Mouse (Mus musculus): ENCODE measurements around the gene N4bp2. TPM values are rescaled to one million over a fixed set of nuclear protein-coding genes. Genes with fewer than 3 reads are reported as not detected.
"Not testable (repeated sequence)": the region's sequence is repeated elsewhere in the genome, so short reads cannot be mapped to it uniquely, and the experiment has no call there.

The N4bp2 gene
- polyA plus RNA-seq, 1 experiment = 9.7 TPM

DNA sequence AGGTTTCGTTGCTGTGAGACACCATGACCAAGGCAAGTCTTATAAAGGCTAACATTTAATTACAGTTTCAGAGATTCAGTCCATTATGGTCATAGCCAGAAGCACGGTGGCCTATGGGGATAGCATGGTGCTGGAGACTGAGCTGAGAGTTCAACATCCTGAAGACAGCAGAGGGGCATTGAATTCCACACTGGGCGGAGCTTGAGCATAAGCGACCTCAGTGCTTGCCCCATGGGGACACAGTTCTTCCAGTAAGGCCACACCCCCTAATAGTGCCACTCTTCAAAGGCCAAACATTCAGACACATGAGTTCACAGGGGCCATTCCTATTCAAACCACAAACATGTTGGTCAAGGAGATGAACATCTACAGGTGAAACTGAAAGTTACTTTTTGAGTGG lies 12.8 kb downstream of the N4bp2 start:
- Histone ChIP-seq H3K4me3 (ENCODE audit: control insufficient read depth, low read depth, low read length) (no peak overlapping the region), H3K27ac (ENCODE audit: control insufficient read depth, insufficient read depth, low read depth, low read length) (no peak overlapping the region), H3K36me3 (ENCODE audit: control insufficient read depth, insufficient read depth, low read length) (no peaks in the 10 kb centered on the region; the same call in 1 of the 2 replicates), H3K4me1 (ENCODE audit: control insufficient read depth, insufficient read depth, low read length) (no peaks in the 10 kb centered on the region), H3K27me3 (ENCODE audit: control insufficient read depth, insufficient read depth, low read length) (no peaks in the 10 kb centered on the region)
- no peak for TF ChIP-seq POLR2A (IDR thresholded peaks at IDR 0.05; ENCODE audit: control insufficient read depth, low read depth, low read length)
- TF ChIP-seq CTCF (IDR thresholded peaks at IDR 0.05; ENCODE audit: control insufficient read depth, insufficient read depth, insufficient replicate concordance, low read depth, low read length) = no peak

DNA sequence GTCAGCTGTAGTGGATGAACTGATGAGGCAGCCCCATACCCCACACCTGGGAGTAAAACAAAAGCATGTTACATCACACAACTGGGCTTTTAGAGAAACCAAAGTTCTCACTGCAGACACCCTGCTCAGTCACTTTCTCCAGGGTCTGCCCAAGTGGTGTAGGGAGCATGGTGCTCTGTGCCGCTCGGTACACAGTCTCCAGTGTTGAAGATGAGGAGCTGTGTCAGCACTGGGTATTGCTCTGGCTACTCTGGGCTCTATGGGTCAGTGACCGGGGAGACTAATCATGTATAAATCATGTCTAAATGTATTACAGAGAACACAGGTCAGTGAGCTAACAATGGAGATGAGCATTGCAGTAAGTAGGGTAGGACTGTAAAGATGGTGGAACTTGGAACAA lies 13.6 kb downstream of the N4bp2 start:
- H3K4me3 ChIP-seq (ENCODE audit: control insufficient read depth, low read depth, low read length) = no peak overlapping the region
- no peaks in the 10 kb centered on the region for H3K27me3 ChIP-seq (ENCODE audit: control insufficient read depth, insufficient read depth, low read length)
- TF ChIP-seq POLR2A (IDR thresholded peaks at IDR 0.05; ENCODE audit: control insufficient read depth, low read depth, low read length) (no peak), CTCF (IDR thresholded peaks at IDR 0.05; ENCODE audit: control insufficient read depth, insufficient read depth, insufficient replicate concordance, low read depth, low read length) (no peak)
- H3K4me1 ChIP-seq (ENCODE audit: control insufficient read depth, insufficient read depth, low read length) = no peaks in the 10 kb centered on the region
- no peaks in the 10 kb centered on the region; the same call in 1 of the 2 replicates for H3K36me3 ChIP-seq (ENCODE audit: control insufficient read depth, insufficient read depth, low read length)
- H3K27ac ChIP-seq (ENCODE audit: control insufficient read depth, insufficient read depth, low read depth, low read length) = no peak overlapping the region

DNA sequence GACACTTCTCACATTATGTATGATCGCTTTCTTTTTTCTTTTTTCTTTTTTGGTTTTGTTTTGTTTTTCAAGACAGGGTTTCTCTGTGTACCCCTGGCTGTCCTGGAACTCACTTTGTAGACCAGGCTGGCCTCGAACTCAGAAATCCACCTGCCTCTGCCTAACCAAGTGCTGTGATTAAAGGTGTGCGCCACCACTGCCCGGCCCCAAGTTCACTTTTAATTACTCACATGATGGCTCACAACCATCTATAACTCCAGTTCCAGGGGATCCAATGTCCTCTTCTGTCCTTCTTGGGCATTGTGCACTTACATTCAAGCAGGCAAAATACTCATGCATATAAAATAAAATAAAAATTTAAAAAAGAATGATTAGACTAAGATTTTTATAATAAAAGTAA lies 15.7 kb downstream of the N4bp2 start:
- not testable (repeated sequence) for H3K27ac ChIP-seq (ENCODE audit: control insufficient read depth, insufficient read depth, low read depth, low read length); H3K4me3 ChIP-seq (ENCODE audit: control insufficient read depth, low read depth, low read length); H3K27me3 ChIP-seq (ENCODE audit: control insufficient read depth, insufficient read depth, low read length); H3K36me3 ChIP-seq (ENCODE audit: control insufficient read depth, insufficient read depth, low read length); H3K4me1 ChIP-seq (ENCODE audit: control insufficient read depth, insufficient read depth, low read length)

DNA sequence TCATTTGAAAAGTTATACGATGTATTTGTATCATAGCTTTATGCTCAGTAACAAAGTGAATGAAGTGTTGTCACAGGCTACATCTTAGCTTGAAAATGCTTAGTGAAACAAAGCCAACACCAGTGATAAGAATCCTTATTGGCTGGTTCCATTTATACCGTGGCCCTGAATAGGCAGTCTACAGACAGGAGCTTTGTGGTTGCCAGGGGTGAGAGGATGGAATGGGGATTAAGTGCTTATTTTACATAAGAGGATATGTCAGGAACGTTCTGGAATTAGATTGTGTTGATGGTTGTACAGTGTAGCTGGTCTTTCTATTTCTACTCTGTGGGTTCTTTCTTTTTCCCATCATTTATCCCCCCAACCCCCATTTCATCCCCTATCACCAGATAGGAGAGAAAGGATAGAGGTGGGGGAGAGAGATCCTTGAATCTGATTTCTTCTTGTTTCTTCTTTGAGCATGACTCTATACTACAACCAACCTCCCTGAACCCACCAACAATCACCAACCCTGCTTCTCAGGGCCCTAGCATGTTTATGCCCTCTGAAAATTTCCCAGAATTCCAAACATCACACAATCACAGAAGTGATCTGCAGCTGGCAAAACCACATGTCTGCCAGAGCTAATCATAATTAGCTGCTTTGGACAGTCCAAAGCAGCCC lies 16.2 kb downstream of the N4bp2 start:
- no peak for TF ChIP-seq POLR2A (IDR thresholded peaks at IDR 0.05; ENCODE audit: control insufficient read depth, low read depth, low read length)
- TF ChIP-seq CTCF (IDR thresholded peaks at IDR 0.05; ENCODE audit: control insufficient read depth, insufficient read depth, insufficient replicate concordance, low read depth, low read length) = no peak
- H3K27ac ChIP-seq (ENCODE audit: control insufficient read depth, insufficient read depth, low read depth, low read length) = no peak overlapping the region
- H3K4me3 ChIP-seq (ENCODE audit: control insufficient read depth, low read depth, low read length) = no peak overlapping the region
- H3K4me1 ChIP-seq (ENCODE audit: control insufficient read depth, insufficient read depth, low read length) = no peaks in the 10 kb centered on the region
- no peaks in the 10 kb centered on the region; the same call in 1 of the 2 replicates for H3K36me3 ChIP-seq (ENCODE audit: control insufficient read depth, insufficient read depth, low read length)
- H3K27me3 ChIP-seq (ENCODE audit: control insufficient read depth, insufficient read depth, low read length) = no peaks in the 10 kb centered on the region

DNA sequence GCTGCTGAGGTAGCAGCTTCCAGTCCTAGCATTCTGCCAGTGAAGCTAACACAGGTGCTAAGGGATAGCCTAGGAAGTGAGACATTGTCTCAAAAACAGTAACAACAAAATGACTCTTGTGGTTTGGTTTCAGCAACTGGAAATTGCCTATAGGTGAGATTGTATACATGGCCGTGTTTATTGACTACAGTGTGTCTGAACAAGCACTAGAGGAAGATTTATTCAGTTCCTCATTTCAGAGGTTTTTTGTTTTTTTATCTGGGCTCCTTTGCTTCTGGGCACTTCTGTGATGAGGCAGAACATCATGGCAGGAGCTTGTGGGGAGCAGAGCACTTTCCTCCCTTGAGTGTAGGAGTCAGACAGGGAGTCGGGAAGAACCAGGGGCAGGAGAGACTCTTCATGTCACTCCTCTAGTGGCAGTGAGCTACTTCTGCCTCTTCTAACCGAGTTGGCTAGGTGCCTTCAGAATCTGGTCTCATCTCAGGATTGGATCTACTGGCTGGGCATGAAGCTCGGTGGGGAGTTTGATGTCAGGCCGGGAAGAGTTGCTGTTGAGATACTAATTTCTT lies 17.9 kb downstream of the N4bp2 start:
- no peak for TF ChIP-seq POLR2A (IDR thresholded peaks at IDR 0.05; ENCODE audit: control insufficient read depth, low read depth, low read length)
- no peak for TF ChIP-seq CTCF (IDR thresholded peaks at IDR 0.05; ENCODE audit: control insufficient read depth, insufficient read depth, insufficient replicate concordance, low read depth, low read length)
- no peaks in the 10 kb centered on the region; the same call in 1 of the 2 replicates for H3K36me3 ChIP-seq (ENCODE audit: control insufficient read depth, insufficient read depth, low read length)
- H3K27ac ChIP-seq (ENCODE audit: control insufficient read depth, insufficient read depth, low read depth, low read length) = no peak overlapping the region
- H3K27me3 ChIP-seq (ENCODE audit: control insufficient read depth, insufficient read depth, low read length) = no peaks in the 10 kb centered on the region
- no peak overlapping the region for H3K4me3 ChIP-seq (ENCODE audit: control insufficient read depth, low read depth, low read length)
- no peaks in the 10 kb centered on the region for H3K4me1 ChIP-seq (ENCODE audit: control insufficient read depth, insufficient read depth, low read length)

DNA sequence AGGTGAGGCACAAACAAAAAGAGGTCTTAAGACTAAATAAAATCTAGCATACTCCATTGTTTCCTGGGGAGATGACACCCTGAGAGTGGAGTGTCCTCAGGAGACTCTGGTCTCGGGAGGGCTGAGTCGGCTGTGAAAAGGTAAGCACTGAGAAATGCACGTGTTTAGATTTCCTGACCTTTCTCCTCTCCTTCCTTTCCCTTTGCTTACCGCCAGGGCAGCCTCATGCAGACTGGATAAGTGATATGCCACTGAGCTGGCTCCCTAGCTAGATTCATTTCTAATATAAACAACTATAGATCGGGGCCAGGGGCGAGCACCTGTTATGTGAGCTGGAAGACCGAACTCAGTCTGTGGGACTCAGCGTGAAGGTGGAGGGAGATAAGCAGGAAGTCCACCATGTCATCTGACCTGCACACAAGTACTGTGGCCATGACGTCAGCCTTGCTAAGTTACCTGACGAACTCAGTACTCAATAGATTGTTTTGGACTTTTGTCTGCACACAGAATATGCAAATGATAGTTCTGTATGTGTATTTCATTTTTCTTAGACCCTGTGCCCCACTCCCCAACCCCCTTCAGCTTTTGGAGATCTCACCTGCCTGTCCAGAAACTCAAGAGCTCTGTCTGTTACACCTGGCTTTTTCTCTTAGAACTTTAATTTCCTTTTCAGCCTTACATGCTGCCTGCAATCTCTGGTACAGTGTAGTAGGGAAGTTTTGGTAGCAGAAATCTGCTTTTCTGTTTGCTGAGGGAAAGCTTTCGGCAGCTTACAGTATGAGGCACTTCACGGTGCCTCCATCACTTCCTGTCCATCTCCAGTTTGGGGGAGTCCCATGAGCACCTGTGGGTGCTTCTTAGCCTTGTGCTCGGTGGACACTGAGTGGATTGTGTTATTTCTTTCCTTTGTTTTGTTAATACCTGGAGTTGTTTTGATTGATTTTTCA lies 18.7 kb downstream of the N4bp2 start:
- Histone ChIP-seq H3K27me3 (ENCODE audit: control insufficient read depth, insufficient read depth, low read length) (no peaks in the 10 kb centered on the region), H3K4me1 (ENCODE audit: control insufficient read depth, insufficient read depth, low read length) (no peaks in the 10 kb centered on the region), H3K36me3 (ENCODE audit: control insufficient read depth, insufficient read depth, low read length) (no peaks in the 10 kb centered on the region; the same call in 1 of the 2 replicates), H3K4me3 (ENCODE audit: control insufficient read depth, low read depth, low read length) (no peak overlapping the region), H3K27ac (ENCODE audit: control insufficient read depth, insufficient read depth, low read depth, low read length) (no peak overlapping the region)
- TF ChIP-seq CTCF (IDR thresholded peaks at IDR 0.05; ENCODE audit: control insufficient read depth, insufficient read depth, insufficient replicate concordance, low read depth, low read length) (no peak), POLR2A (IDR thresholded peaks at IDR 0.05; ENCODE audit: control insufficient read depth, low read depth, low read length) (no peak)

DNA sequence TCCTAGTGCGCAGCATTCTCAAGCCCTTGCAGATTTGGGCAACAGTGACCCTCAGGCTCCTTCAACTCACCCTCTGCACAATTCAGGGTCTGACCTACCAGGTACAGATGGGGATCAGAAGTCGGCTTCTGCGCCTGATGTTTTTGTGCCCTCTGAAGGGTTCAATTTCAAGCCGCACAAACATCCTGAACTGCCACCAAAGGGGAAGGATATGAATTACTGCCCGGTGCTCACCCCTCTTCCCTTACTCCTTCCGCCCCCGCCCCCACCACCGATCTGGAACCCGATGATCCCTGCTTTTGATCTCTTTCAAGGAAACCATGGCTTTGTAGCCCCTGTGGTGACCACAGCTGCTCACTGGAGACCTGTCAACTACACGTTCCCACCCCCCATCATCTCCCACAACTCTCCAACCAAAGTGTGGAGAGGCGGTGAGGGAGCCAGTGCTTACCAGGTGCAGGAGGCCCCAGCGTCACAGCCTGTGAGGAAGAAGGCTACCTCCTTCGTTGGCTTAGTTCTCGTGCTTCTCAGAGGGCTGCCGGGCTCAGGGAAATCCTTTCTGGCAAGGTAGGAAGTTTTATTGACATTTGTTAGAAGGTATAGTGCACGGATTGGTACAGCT lies 27.4 kb downstream of the N4bp2 start:
- Histone ChIP-seq H3K27ac (ENCODE audit: control insufficient read depth, insufficient read depth, low read depth, low read length) (no peak overlapping the region), H3K27me3 (ENCODE audit: control insufficient read depth, insufficient read depth, low read length) (no peaks in the 10 kb centered on the region), H3K4me1 (ENCODE audit: control insufficient read depth, insufficient read depth, low read length) (no peaks in the 10 kb centered on the region), H3K4me3 (ENCODE audit: control insufficient read depth, low read depth, low read length) (no peak overlapping the region), H3K36me3 (ENCODE audit: control insufficient read depth, insufficient read depth, low read length) (no peaks in the 10 kb centered on the region; the same call in 1 of the 2 replicates)
- TF ChIP-seq POLR2A (IDR thresholded peaks at IDR 0.05; ENCODE audit: control insufficient read depth, low read depth, low read length) (no peak), CTCF (IDR thresholded peaks at IDR 0.05; ENCODE audit: control insufficient read depth, insufficient read depth, insufficient replicate concordance, low read depth, low read length) (no peak)

Data from testis, adult 2 months (tissue).